27 mouse cellular contexts compared by ENCODE assay signal in genomic region chr10:81619976-81620375, GRCm38 (mm10).
"Had no signal": no experiment of that assay in that cellular context is flagged by ENCODE, and none has a peak within 500 bp of the region (broad histone marks: within the 10 kb centered on the region; RNA-seq: fewer than 3 reads in every experiment).

No protein-coding gene starts in this region.

- H3K9me3 ChIP-seq: heart, embryonic 13.5 days; heart, embryonic 15.5 days; hindbrain, embryonic 10.5 days; hindbrain, embryonic 12.5 days; intestine, embryonic 15.5 days; limb, embryonic 13.5 days; limb, embryonic 15.5 days; liver, embryonic 12.5 days had no signal

- H3K4me1 ChIP-seq: heart, embryonic 13.5 days; heart, embryonic 15.5 days; intestine, embryonic 15.5 days had no signal

- ATAC-seq: hindbrain, embryonic 16.5 days; inflammation-experienced regulatory T-cells, adult 6 months; intestine, embryonic 15.5 days; intestine, postnatal 0 days; liver, embryonic 12.5 days had no signal

- H3K9ac ChIP-seq: heart, embryonic 13.5 days; heart, embryonic 15.5 days; hindbrain, embryonic 12.5 days; hindbrain, embryonic 14.5 days; intestine, embryonic 15.5 days; limb, embryonic 13.5 days; limb, embryonic 15.5 days; liver, embryonic 12.5 days; liver, embryonic 14.5 days had no signal

- H3K4me3 ChIP-seq: gastrocnemius, adult 2 months; heart, adult 2 months; heart, embryonic 13.5 days; heart, embryonic 15.5 days; hindbrain, embryonic 10.5 days; hindbrain, embryonic 12.5 days; intestine, embryonic 15.5 days; limb, embryonic 13.5 days; limb, embryonic 15.5 days; liver, embryonic 12.5 days had no signal

- H3K27ac ChIP-seq: gastrocnemius, adult 2 months; heart, adult 2 months; heart, embryonic 13.5 days; heart, embryonic 15.5 days; hindbrain, embryonic 10.5 days; hindbrain, embryonic 12.5 days; hindbrain, embryonic 14.5 days; intestine, embryonic 15.5 days; limb, embryonic 13.5 days; limb, embryonic 15.5 days; liver, embryonic 12.5 days; liver, embryonic 14.5 days had no signal

- DNase-seq: gastrocnemius, adult 2 months; gastrocnemius, postnatal 10 days; gastrocnemius, postnatal 25 days; heart, adult 2 months; heart, postnatal 14 days; heart, postnatal 4 days; kidney, adult 18-20 months; kidney, adult 8-10 months; kidney, postnatal 10 days; kidney, postnatal 25 days; layer of hippocampus, adult 9-11 months; layer of hippocampus, postnatal 36 days; left cerebral cortex, postnatal 4 days had no signal

- H3K4me2 ChIP-seq: heart, embryonic 11.5 days; heart, embryonic 13.5 days; heart, embryonic 15.5 days; hindbrain, embryonic 12.5 days; hindbrain, embryonic 14.5 days; intestine, embryonic 15.5 days; limb, embryonic 13.5 days; limb, embryonic 15.5 days; liver, embryonic 12.5 days had no signal

- H3K27me3 ChIP-seq: heart, embryonic 13.5 days; heart, embryonic 15.5 days; hindbrain, embryonic 12.5 days; intestine, embryonic 15.5 days; limb, embryonic 13.5 days; limb, embryonic 15.5 days; liver, embryonic 12.5 days had no signal
